Mouse (Mus musculus) neural tube, embryonic 13.5 days (tissue): Measurements from ENCODE around the gene Sapcd1. TPM values are rescaled to one million over a fixed set of nuclear protein-coding genes. Genes with fewer than 3 reads are reported as not detected.

Source experiments
- ATAC-seq: fragments of 200-750 bp; cut with Nextera tagmentation; 2 replicates; pipeline ENCODE4 v1.8.0; 2017; ENCODE audit warnings: low read depth, mild to moderate bottlenecking, moderate TSS enrichment, moderate library complexity
- H3K27ac ChIP-seq: fragments of 300-500 bp; sonication (generic); replicated peaks from 2 replicates; pipeline ENCODE4 v1.5.1; 2015; ENCODE audit warnings: moderate library complexity, mild to moderate bottlenecking, inconsistent platforms
- H3K27me3 ChIP-seq: fragments of 300-500 bp; sonication (generic); 2 replicates; pipeline ENCODE4 v1.6.1; 2015; ENCODE audit warnings: mild to moderate bottlenecking, inconsistent platforms
- H3K36me3 ChIP-seq: fragments of 300-500 bp; sonication (generic); 2 replicates; pipeline ENCODE4 v1.6.1; 2015; ENCODE audit warnings: mild to moderate bottlenecking, inconsistent platforms
- H3K4me1 ChIP-seq: fragments of 300-500 bp; sonication (generic); replicated peaks from 2 replicates; pipeline ENCODE4 v1.6.1; 2015; ENCODE audit warnings: inconsistent platforms
- H3K4me2 ChIP-seq: fragments of 300-500 bp; sonication (generic); 2 replicates; pipeline ENCODE4 v1.6.1; 2015; ENCODE audit warnings: inconsistent platforms, mild to moderate bottlenecking, moderate library complexity
- H3K4me3 ChIP-seq: fragments of 300-500 bp; sonication (generic); 2 replicates; pipeline ENCODE4 v1.5.1; 2015; ENCODE audit warnings: mild to moderate bottlenecking, inconsistent platforms
- H3K9ac ChIP-seq: fragments of 300-500 bp; sonication (generic); 2 replicates; pipeline ENCODE4 v1.6.1; 2015; ENCODE audit warnings: moderate library complexity, mild to moderate bottlenecking, inconsistent platforms
- H3K9me3 ChIP-seq: fragments of 300-500 bp; sonication (generic); 2 replicates; pipeline ENCODE4 v1.6.1; 2016; ENCODE audit warnings: inconsistent platforms
- WGBS: fragments of 180-500 bp; shearing (Covaris S2); methylation state at CpG from one replicate; pipeline ENCODE4 v1.1.7; 2015; 5-methylcytosine and 5-hydroxymethylcytosine counted together
- polyA plus RNA-seq: library from polyadenylated mRNA; unstranded; fragments of >200 nt; fragmentation: Nextera tagmentation; extraction: Ambion mirVana; gene quantifications from 2 replicates; pipeline ENCODE4 v1.2.1, GENCODE M21; 2015

The Sapcd1 gene
- polyA plus RNA-seq, 1 experiment from 2014 or later, result 2.6 TPM

DNA sequence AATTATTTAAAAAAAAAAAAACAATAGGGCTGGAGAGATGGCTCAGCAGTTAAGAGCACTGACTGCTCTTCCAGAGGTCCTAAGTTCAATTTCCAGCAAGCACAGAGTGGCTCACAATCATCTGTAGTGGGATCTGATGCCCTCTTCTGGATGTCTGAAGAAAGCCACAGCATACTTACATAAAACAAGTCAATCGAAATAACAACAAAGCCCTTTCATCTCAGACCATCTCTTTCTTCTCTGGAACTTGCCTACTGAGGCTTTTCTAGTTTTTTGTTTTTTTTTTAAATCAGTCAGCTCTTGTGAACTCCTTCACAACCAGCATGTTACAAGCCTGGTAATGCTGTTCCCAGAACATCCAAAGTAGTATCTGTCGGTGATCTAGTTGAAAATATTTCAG is 47.2 kb downstream of the Sapcd1 start:
- no peak overlapping the region for H3K27ac ChIP-seq
- peak overlapping the region; percentile 89 for H3K9ac ChIP-seq
- H3K4me3 ChIP-seq, result peak overlapping the region; percentile 75

DNA sequence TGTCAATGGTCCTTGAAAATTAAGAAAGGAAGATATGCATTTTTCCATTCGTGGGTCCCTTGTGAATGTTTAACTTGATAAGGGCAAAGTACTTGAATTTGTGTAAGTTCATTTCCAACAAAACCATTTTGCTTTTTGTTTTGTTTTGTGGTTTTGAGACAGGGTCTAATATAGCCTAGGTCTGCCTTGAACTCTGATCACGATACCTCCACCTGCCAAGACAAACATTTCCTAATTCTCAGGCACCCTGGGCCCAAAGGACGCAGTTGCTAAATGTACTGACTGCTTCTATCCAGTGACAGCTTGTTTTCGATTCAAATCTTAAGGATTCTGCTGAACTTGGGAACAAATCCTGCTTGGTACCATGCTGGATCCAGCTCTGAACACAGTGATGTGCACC is 48.2 kb downstream of the Sapcd1 start:
- H3K36me3 ChIP-seq, result no peaks in the 10 kb centered on the region
- WGBS, result 95% methylated on average over 4 of the region's 4 CpGs

More for the DNA sequence above, 47.2 kb downstream of the Sapcd1 start:
- no peak for ATAC-seq
- Histone ChIP-seq H3K36me3 (peaks cover 8% of the 10 kb centered on the region), H3K4me1 (peaks cover 29% of the 10 kb centered on the region), H3K27me3 (no peaks in the 10 kb centered on the region), H3K9me3 (no peaks in the 10 kb centered on the region), H3K4me2 (peak overlapping the region; percentile 96)
- 15% methylated on average over 2 of the region's 2 CpGs for WGBS

DNA sequence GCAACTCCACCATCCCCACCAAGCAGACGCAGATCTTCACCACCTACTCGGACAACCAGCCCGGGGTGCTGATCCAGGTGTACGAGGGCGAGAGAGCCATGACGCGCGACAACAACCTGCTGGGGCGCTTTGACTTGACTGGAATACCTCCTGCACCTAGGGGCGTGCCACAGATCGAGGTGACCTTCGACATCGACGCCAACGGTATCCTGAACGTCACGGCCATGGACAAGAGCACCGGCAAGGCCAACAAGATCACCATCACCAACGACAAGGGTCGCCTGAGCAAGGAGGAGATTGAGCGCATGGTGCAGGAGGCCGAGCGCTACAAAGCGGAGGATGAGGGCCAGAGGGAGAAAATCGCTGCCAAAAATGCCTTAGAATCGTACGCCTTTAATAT is 49.6 kb downstream of the Sapcd1 start:
- Histone ChIP-seq H3K9ac (no peak overlapping the region), H3K4me1 (peaks cover 26% of the 10 kb centered on the region), H3K27me3 (peaks cover 9% of the 10 kb centered on the region), H3K9me3 (no peaks in the 10 kb centered on the region), H3K4me2 (no peak overlapping the region), H3K4me3 (no peak overlapping the region), H3K36me3 (no peaks in the 10 kb centered on the region), H3K27ac (no peak overlapping the region)
- ATAC-seq, result no peak
- WGBS, result 88% methylated on average over 27 of the region's 27 CpGs

More for the DNA sequence above, 48.2 kb downstream of the Sapcd1 start:
- Histone ChIP-seq H3K4me3 (no peak overlapping the region), H3K27ac (no peak overlapping the region), H3K4me1 (peaks cover 29% of the 10 kb centered on the region), H3K4me2 (no peak overlapping the region), H3K9ac (0 out of 2 replicates have a peak overlapping the region, but pooled peaks have one; percentile 19), H3K27me3 (no peaks in the 10 kb centered on the region), H3K9me3 (no peaks in the 10 kb centered on the region)
- ATAC-seq, result no peak

DNA sequence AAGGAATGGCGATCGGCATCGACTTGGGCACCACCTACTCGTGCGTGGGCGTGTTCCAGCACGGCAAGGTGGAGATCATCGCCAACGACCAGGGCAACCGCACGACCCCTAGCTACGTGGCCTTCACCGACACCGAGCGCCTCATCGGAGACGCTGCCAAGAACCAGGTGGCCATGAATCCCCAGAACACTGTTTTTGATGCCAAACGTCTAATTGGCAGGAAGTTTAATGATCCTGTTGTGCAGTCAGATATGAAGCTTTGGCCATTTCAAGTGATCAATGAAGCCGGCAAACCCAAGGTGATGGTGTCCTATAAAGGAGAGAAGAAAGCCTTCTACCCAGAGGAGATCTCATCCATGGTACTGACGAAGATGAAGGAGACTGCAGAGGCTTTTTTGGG is 50.8 kb downstream of the Sapcd1 start:
- peaks cover 16% of the 10 kb centered on the region for H3K27me3 ChIP-seq
- no peak for ATAC-seq
- H3K27ac ChIP-seq, result no peak overlapping the region
- no peak overlapping the region for H3K4me3 ChIP-seq
- H3K9ac ChIP-seq, result no peak overlapping the region
- H3K4me2 ChIP-seq, result no peak overlapping the region
- no peaks in the 10 kb centered on the region for H3K9me3 ChIP-seq
- H3K4me1 ChIP-seq, result peaks cover 20% of the 10 kb centered on the region
- WGBS, result 94% methylated on average over 20 of the region's 20 CpGs
- H3K36me3 ChIP-seq, result no peaks in the 10 kb centered on the region

Other genes starting within 250 kb of the Sapcd1 start
- not detected in 2 replicates for gene Cyp21a1, start 223.5 kb downstream of the Sapcd1 start, polyA plus RNA-seq
- 31.6 and 34.2 TPM in 2 replicates for gene Stk19, start 191.1 kb downstream of the Sapcd1 start, polyA plus RNA-seq
- 63.0 and 63.2 TPM in 2 replicates for gene Dxo, start 191.0 kb downstream of the Sapcd1 start, polyA plus RNA-seq
- gene Skiv2l, start 177.8 kb downstream of the Sapcd1 start, polyA plus RNA-seq, result 49.7 and 57.1 TPM in 2 replicates
- 81.6 and 90.5 TPM in 2 replicates for gene Nelfe, start 177.6 kb downstream of the Sapcd1 start, polyA plus RNA-seq
- gene Cfb, start 165.5 kb downstream of the Sapcd1 start, polyA plus RNA-seq, result 1.8 and 2.9 TPM in 2 replicates
- gene Zbtb12, start 148.5 kb downstream of the Sapcd1 start, polyA plus RNA-seq, result 9.5 and 10.4 TPM in 2 replicates
- not detected in 2 replicates for gene Gm20547, start 146.0 kb downstream of the Sapcd1 start, polyA plus RNA-seq
- 0.99 and 2.1 TPM in 2 replicates for gene C2, start 129.8 kb downstream of the Sapcd1 start, polyA plus RNA-seq
- gene Ehmt2, start 129.5 kb downstream of the Sapcd1 start, polyA plus RNA-seq, result 86.8 and 88.7 TPM in 2 replicates
- gene Slc44a4, start 113.5 kb downstream of the Sapcd1 start, polyA plus RNA-seq, result not detected in 2 replicates
- gene Neu1, start 96.8 kb downstream of the Sapcd1 start, polyA plus RNA-seq, result 30.2 and 30.6 TPM in 2 replicates
- 0.38 and 0.47 TPM in 2 replicates for gene Hspa1b, start 68.8 kb downstream of the Sapcd1 start, polyA plus RNA-seq
- not detected in 2 replicates for gene Gm20481, start 58.1 kb downstream of the Sapcd1 start, polyA plus RNA-seq
- 6.0 and 6.3 TPM in 2 replicates for gene Hspa1a, start 55.9 kb downstream of the Sapcd1 start, polyA plus RNA-seq
- gene Hspa1l, start 55.3 kb downstream of the Sapcd1 start, polyA plus RNA-seq, result 1.5 and 2.2 TPM in 2 replicates
- gene Lsm2, start 46.2 kb downstream of the Sapcd1 start, polyA plus RNA-seq, result 99.4 and 99.8 TPM in 2 replicates
- gene Vars, start 27.0 kb downstream of the Sapcd1 start, polyA plus RNA-seq, result 57.9 and 58.2 TPM in 2 replicates
- 0.17 and 0.18 TPM in 2 replicates for gene Vwa7, start 11.4 kb downstream of the Sapcd1 start, polyA plus RNA-seq
- 2.8 and 3.1 TPM in 2 replicates for gene Msh5, start 18.7 kb upstream of the Sapcd1 start, polyA plus RNA-seq
- 132 and 145 TPM in 2 replicates for gene Clic1, start 21.9 kb upstream of the Sapcd1 start, polyA plus RNA-seq
- 417 and 431 TPM in 2 replicates for gene Ddah2, start 31.0 kb upstream of the Sapcd1 start, polyA plus RNA-seq
- 0.54 TPM in 1 of 2 replicates, not detected in the other for gene Ly6g6c, start 37.4 kb upstream of the Sapcd1 start, polyA plus RNA-seq
- 0.28 and 0.38 TPM in 2 replicates for gene Mpig6b, start 38.2 kb upstream of the Sapcd1 start, polyA plus RNA-seq
- gene Ly6g6e, start 48.9 kb upstream of the Sapcd1 start, polyA plus RNA-seq, result 0.46 and 0.55 TPM in 2 replicates
- gene Ly6g6d, start 50.0 kb upstream of the Sapcd1 start, polyA plus RNA-seq, result 0.95 and 1.8 TPM in 2 replicates
- gene Ly6g6f, start 57.6 kb upstream of the Sapcd1 start, polyA plus RNA-seq, result 0.44 and 0.68 TPM in 2 replicates
- 98.2 and 104 TPM in 2 replicates for gene Abhd16a, start 61.2 kb upstream of the Sapcd1 start, polyA plus RNA-seq
- not detected in 2 replicates for gene Ly6g5c, start 80.3 kb upstream of the Sapcd1 start, polyA plus RNA-seq
- 1.4 and 1.7 TPM in 2 replicates for gene Ly6g5b, start 87.4 kb upstream of the Sapcd1 start, polyA plus RNA-seq
- 20.9 and 25.5 TPM in 2 replicates for gene Gpank1, start 93.4 kb upstream of the Sapcd1 start, polyA plus RNA-seq
- gene Csnk2b, start 94.0 kb upstream of the Sapcd1 start, polyA plus RNA-seq, result 333 and 339 TPM in 2 replicates
- gene D17H6S53E, start 98.4 kb upstream of the Sapcd1 start, polyA plus RNA-seq, result 8.9 and 10.6 TPM in 2 replicates
- gene Apom, start 104.0 kb upstream of the Sapcd1 start, polyA plus RNA-seq, result 0.61 and 0.77 TPM in 2 replicates
- 67.1 and 75.0 TPM in 2 replicates for gene Bag6, start 107.2 kb upstream of the Sapcd1 start, polyA plus RNA-seq
- gene Prrc2a, start 136.9 kb upstream of the Sapcd1 start, polyA plus RNA-seq, result 178 and 185 TPM in 2 replicates
- gene Aif1, start 148.1 kb upstream of the Sapcd1 start, polyA plus RNA-seq, result 11.4 and 12.7 TPM in 2 replicates
- 7.8 and 8.9 TPM in 2 replicates for gene Lst1, start 160.4 kb upstream of the Sapcd1 start, polyA plus RNA-seq
- 0.22 and 0.58 TPM in 2 replicates for gene Ltb, start 166.4 kb upstream of the Sapcd1 start, polyA plus RNA-seq
- gene Tnf, start 174.0 kb upstream of the Sapcd1 start, polyA plus RNA-seq, result 0.13 TPM in 1 of 2 replicates, not detected in the other
- gene Lta, start 177.3 kb upstream of the Sapcd1 start, polyA plus RNA-seq, result 0.42 TPM in 1 of 2 replicates, not detected in the other
- gene Gm16181, start 192.8 kb upstream of the Sapcd1 start, polyA plus RNA-seq, result 0.56 TPM in 1 of 2 replicates, not detected in the other
- gene Atp6v1g2, start 205.6 kb upstream of the Sapcd1 start, polyA plus RNA-seq, result 58.9 and 66.1 TPM in 2 replicates
- gene Nfkbil1, start 207.8 kb upstream of the Sapcd1 start, polyA plus RNA-seq, result 9.5 and 10.8 TPM in 2 replicates
- gene Ddx39b, start 213.7 kb upstream of the Sapcd1 start, polyA plus RNA-seq, result 385 and 402 TPM in 2 replicates
- 70.5 and 79.1 TPM in 2 replicates for gene H2-D1, start 234.7 kb upstream of the Sapcd1 start, polyA plus RNA-seq